Mouse (Mus musculus) small intestine, adult 2 months (tissue): ENCODE results near the gene Galnt4.

Source experiments
- CTCF ChIP-seq: fragments of 200-500 bp; IDR thresholded peaks from 2 replicates; pipeline ENCODE4 v1.5.1; 2012; ENCODE audit warnings: low read depth, mild to moderate bottlenecking, control low read depth, inconsistent platforms, low read length, moderate library complexity, mixed read lengths; ENCODE audit not compliant: insufficient replicate concordance, insufficient read length; ENCODE audit errors: extremely low read depth
- POLR2A ChIP-seq: fragments of 200-500 bp; IDR thresholded peaks from 2 replicates; pipeline ENCODE4 v1.6.1; 2012; ENCODE audit warnings: low read depth, mild to moderate bottlenecking, control low read depth, inconsistent platforms, low read length, moderate library complexity

DNA sequence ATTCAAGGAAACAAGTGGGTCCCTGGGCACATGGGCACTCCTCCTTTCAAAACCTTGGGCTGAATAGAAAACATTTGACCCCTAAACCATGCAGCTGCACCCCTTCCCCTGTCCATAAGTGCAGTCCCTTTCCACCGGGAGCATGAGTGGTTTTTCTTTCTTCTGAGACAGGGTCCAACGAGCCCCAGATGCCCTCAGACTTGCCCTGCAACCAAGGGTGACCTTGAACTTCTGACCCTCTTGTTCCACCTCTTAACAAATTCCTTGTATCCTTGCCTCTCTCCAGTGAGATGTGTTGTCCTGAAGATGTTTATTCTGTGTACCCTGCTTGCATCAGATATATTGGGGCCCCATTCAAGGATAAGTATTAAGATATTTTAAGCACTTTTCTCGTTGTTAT is 5.6 kb downstream of the Galnt4 start:
- TF ChIP-seq POLR2A (no peak), CTCF (no peak)
